Mouse (Mus musculus): ENCODE results near the gene Cmip.
A peak's percentile ranks its signal among the peaks of the same experiment; 100 is the strongest.

Gene Cmip

GRCm38 (mm10) chr8:117258576-117259040 is 1.7 kb downstream of the Cmip start:
- no peak for DNase-seq

GRCm38 (mm10) chr8:117259431-117260001 is 2.7 kb downstream of the Cmip start:
- DNase-seq = peak; percentile 43

- no peak for DNase-seq
Observed at GRCm38 (mm10) chr8:117260234-117260929, 3.5 kb downstream of the Cmip start.

- DNase-seq = no peak
Observed at GRCm38 (mm10) chr8:117260930-117261475, 4.1 kb downstream of the Cmip start.

GRCm38 (mm10) chr8:117261702-117262101 is 4.8 kb downstream of the Cmip start:
- DNase-seq = peak; percentile 44

- no peak for DNase-seq
Observed at GRCm38 (mm10) chr8:117262685-117263084, 5.8 kb downstream of the Cmip start.

- no peak for DNase-seq
Observed at GRCm38 (mm10) chr8:117263442-117263841, 6.6 kb downstream of the Cmip start.

GRCm38 (mm10) chr8:117265079-117265478 is 8.2 kb downstream of the Cmip start:
- no peak for DNase-seq

GRCm38 (mm10) chr8:117267403-117268129 is 10.7 kb downstream of the Cmip start:
- DNase-seq = no peak

GRCm38 (mm10) chr8:117278234-117278633 is 21.4 kb downstream of the Cmip start:
- DNase-seq = no peak

- DNase-seq = no peak
Observed at GRCm38 (mm10) chr8:117278668-117279132, 21.8 kb downstream of the Cmip start.

GRCm38 (mm10) chr8:117280488-117280887 is 23.6 kb downstream of the Cmip start:
- DNase-seq = no peak

- no peak for DNase-seq
Observed at GRCm38 (mm10) chr8:117281676-117282075, 24.8 kb downstream of the Cmip start.

GRCm38 (mm10) chr8:117282141-117282950 is 25.5 kb downstream of the Cmip start:
- peak; percentile 25 for DNase-seq

- no peak for DNase-seq
Observed at GRCm38 (mm10) chr8:117284768-117285484, 28.1 kb downstream of the Cmip start.

- DNase-seq = no peak
Observed at GRCm38 (mm10) chr8:117287966-117288365, 31.1 kb downstream of the Cmip start.

- no peak for DNase-seq
Observed at GRCm38 (mm10) chr8:117289016-117289415, 32.2 kb downstream of the Cmip start.

GRCm38 (mm10) chr8:117290506-117290905 is 33.6 kb downstream of the Cmip start:
- DNase-seq = no peak

GRCm38 (mm10) chr8:117292262-117292661 is 35.4 kb downstream of the Cmip start:
- DNase-seq = no peak

GRCm38 (mm10) chr8:117294812-117295211 is 37.9 kb downstream of the Cmip start:
- no peak for DNase-seq

- no peak for DNase-seq
Observed at GRCm38 (mm10) chr8:117297913-117298518, 41.2 kb downstream of the Cmip start.

All from thymus, postnatal 14 days (tissue).